Mouse (Mus musculus) adipocyte (in vitro differentiated cells): Measurements from ENCODE around the gene Hoxb1.

Experiments used
- DNase-seq: peaks from one replicate; pipeline ENCODE4 v3.0.0-alpha.2; 2016; ENCODE audit warnings: low spot score

Gene Hoxb1

GRCm38 (mm10) chr11:96404016-96404604 is 38.6 kb downstream of the Hoxb1 start:
- DNase-seq: peak; percentile 29

GRCm38 (mm10) chr11:96404831-96405230 is 39.3 kb downstream of the Hoxb1 start:
- DNase-seq: no peak

- no peak for DNase-seq
Observed at GRCm38 (mm10) chr11:96405541-96405940, 40.0 kb downstream of the Hoxb1 start.

- peak; percentile 31 for DNase-seq
Observed at GRCm38 (mm10) chr11:96407191-96408072, 41.9 kb downstream of the Hoxb1 start.

- DNase-seq: peak; percentile 10
Observed at GRCm38 (mm10) chr11:96408234-96409010, 42.9 kb downstream of the Hoxb1 start.

- no peak for DNase-seq
Observed at GRCm38 (mm10) chr11:96411019-96411418, 45.5 kb downstream of the Hoxb1 start.

- no peak for DNase-seq
Observed at GRCm38 (mm10) chr11:96411934-96412333, 46.4 kb downstream of the Hoxb1 start.

GRCm38 (mm10) chr11:96412941-96413491 is 47.5 kb downstream of the Hoxb1 start:
- no peak for DNase-seq

- peak; percentile 96 for DNase-seq
Observed at GRCm38 (mm10) chr11:96413527-96413926, 48.0 kb downstream of the Hoxb1 start.

GRCm38 (mm10) chr11:96414002-96414401 is 48.5 kb downstream of the Hoxb1 start:
- DNase-seq: no peak
